Mouse (Mus musculus) heart, postnatal 36 days (tissue): ENCODE data around the gene Tmem164. TPM values are rescaled to one million over a fixed set of nuclear protein-coding genes. Genes with fewer than 3 reads are reported as not detected.
A peak's percentile ranks its signal among the peaks of the same experiment; 100 is the strongest.
"Not testable (repeated sequence)": the region's sequence is repeated elsewhere in the genome, so short reads cannot be mapped to it uniquely, and the experiment has no call there.

Experiments used
- DNase-seq, 2 experiments: peaks; one replicate each; pipeline ENCODE4 v3.0.0; 2021 to 2022
- intact Hi-C: fragments of 180-260 bp; cut with DNase I; formaldehyde crosslinking; loops from one replicate; pipeline ENCODE4 v1.15.1; 2025
- total RNA-seq, 2 experiments: library from RNA; stranded (reverse); gene quantifications; 2 replicates each; pipeline ENCODE4 v1.2.3; 2021

Gene Tmem164
- total RNA-seq, result 10 to 100 TPM; 21.7 to 36.4 TPM

GRCm38 (mm10) chrX:142681056-142681615 is at the start of gene Tmem164:
Tmem164 (plus strand) TSS chrX:142681406.
- intact Hi-C loops, result loop anchor here (5.0 to 10.0 kb wide), 5 partner anchors 36 to 1729 kb away; partner anchors contain the start of gene Acsl4
- DNase-seq, result peak; percentile 72 to 82

GRCm38 (mm10) chrX:142632990-142633389 is 48.2 kb upstream of the Tmem164 start:
- intact Hi-C loops, DNase-seq: not testable (repeated sequence)

GRCm38 (mm10) chrX:142647202-142647601 is 34.0 kb upstream of the Tmem164 start:
- no peak for DNase-seq
- intact Hi-C loops, result no loop called here

GRCm38 (mm10) chrX:142650117-142650764 is 31.0 kb upstream of the Tmem164 start:
- intact Hi-C loops, result no loop called here
- DNase-seq, result peak in 1 of 2 experiments; percentile 3

- intact Hi-C loops, result no loop called here
- DNase-seq, result no peak
Measured at GRCm38 (mm10) chrX:142664704-142665422, 16.3 kb upstream of the Tmem164 start.

GRCm38 (mm10) chrX:142665423-142665805 is 15.8 kb upstream of the Tmem164 start:
- intact Hi-C loops, result no loop called here

GRCm38 (mm10) chrX:142669312-142670091 is 11.7 kb upstream of the Tmem164 start:
- intact Hi-C loops, result no loop called here
- DNase-seq, result no peak

More at GRCm38 (mm10) chrX:142665423-142665805, 15.8 kb upstream of the Tmem164 start:
- DNase-seq, result no peak

GRCm38 (mm10) chrX:142670121-142670520 is 11.1 kb upstream of the Tmem164 start:
- intact Hi-C loops, result no loop called here
- DNase-seq, result no peak

GRCm38 (mm10) chrX:142671141-142671540 is 10.1 kb upstream of the Tmem164 start:
- no peak for DNase-seq
- intact Hi-C loops, result no loop called here

- no peak for DNase-seq
Measured at GRCm38 (mm10) chrX:142672701-142673100, 8.5 kb upstream of the Tmem164 start.

GRCm38 (mm10) chrX:142677193-142677592 is 4.0 kb upstream of the Tmem164 start:
- no peak for DNase-seq
- intact Hi-C loops, result no loop called here

More at GRCm38 (mm10) chrX:142672701-142673100, 8.5 kb upstream of the Tmem164 start:
- intact Hi-C loops, result no loop called here

GRCm38 (mm10) chrX:142678499-142679474 is 2.4 kb upstream of the Tmem164 start:
- intact Hi-C loops, result no loop called here

GRCm38 (mm10) chrX:142679502-142680250 is 1.5 kb upstream of the Tmem164 start:
- intact Hi-C loops, result loop anchor here (5.0 to 10.0 kb wide), 5 partner anchors 38 to 1727 kb away; partner anchors contain the start of gene Acsl4

More at GRCm38 (mm10) chrX:142678499-142679474, 2.4 kb upstream of the Tmem164 start:
- DNase-seq, result no peak

GRCm38 (mm10) chrX:142680391-142681055 is 683 bp upstream of the Tmem164 start:
- peak; percentile 44 to 65 for DNase-seq
- intact Hi-C loops, result loop anchor here (5.0 to 10.0 kb wide), 5 partner anchors 37 to 1728 kb away; partner anchors contain the start of gene Acsl4

More at GRCm38 (mm10) chrX:142679502-142680250, 1.5 kb upstream of the Tmem164 start:
- no peak for DNase-seq

GRCm38 (mm10) chrX:142681616-142682141 is 473 bp downstream of the Tmem164 start:
- intact Hi-C loops, result loop anchor here (5.0 to 10.0 kb wide), 5 partner anchors 36 to 1729 kb away; partner anchors contain the start of gene Acsl4
- peak in 1 of 2 experiments; percentile 64 for DNase-seq

GRCm38 (mm10) chrX:142682176-142682820 is 1.1 kb downstream of the Tmem164 start:
- peak in 1 of 2 experiments; percentile 6 for DNase-seq
- intact Hi-C loops, result loop anchor here (5.0 to 10.0 kb wide), 5 partner anchors 35 to 1730 kb away; partner anchors contain the start of gene Acsl4

- intact Hi-C loops, result loop anchor here (5.0 to 10.0 kb wide), 5 partner anchors 34 to 1731 kb away; partner anchors contain the start of gene Acsl4
- peak; percentile 26 to 33 for DNase-seq
Measured at GRCm38 (mm10) chrX:142682990-142683389, 1.8 kb downstream of the Tmem164 start.
